8 mouse cellular contexts compared by ENCODE assay signal in the genomic region with DNA sequence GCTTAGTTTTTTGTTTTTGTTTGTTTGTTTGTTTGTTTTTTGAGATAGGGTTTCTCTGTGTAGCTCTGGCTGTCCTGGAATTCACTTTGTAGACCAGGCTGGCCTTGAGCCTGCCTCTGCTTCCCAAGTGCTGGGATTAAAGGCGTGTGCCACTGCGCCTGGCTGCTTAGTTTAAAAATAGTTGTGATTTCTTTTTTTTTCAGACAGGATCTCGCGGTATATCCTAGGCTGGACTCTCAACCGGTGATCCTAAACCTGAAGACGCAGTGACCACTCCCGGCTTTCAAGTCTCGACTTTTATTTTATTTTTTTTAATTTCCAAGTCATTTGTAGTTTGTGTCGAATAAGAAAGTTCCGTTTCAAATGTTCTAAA. TPM values are rescaled to one million over a fixed set of nuclear protein-coding genes. Genes with fewer than 3 reads are reported as not detected.
DNase-seq lines count a peak whose midpoint lies in the region; ATAC-seq and TF ChIP-seq lines count a peak whose summit lies in the region.

No protein-coding gene starts in this region.

- ATAC-seq in kidney, embryonic 16.5 days (ENCODE audit: low FRiP score, low TSS enrichment) = peak; percentile 77; the same call in 1 of the 2 replicates
- ATAC-seq in heart, embryonic 15.5 days (replicated peaks; ENCODE audit: insufficient number of reproducible peaks, insufficient read depth, low FRiP score, low read depth) = peak; percentile 72; the same call in 1 of the 2 replicates
- peak; percentile 53 for ATAC-seq in liver, embryonic 14.5 days (ENCODE audit: insufficient read depth)
- peak; percentile 45; the same call in 1 of the 2 replicates for ATAC-seq in stomach, embryonic 16.5 days (ENCODE audit: insufficient read depth, low FRiP score)

- peak overlapping the region; percentile 53 for H3K4me3 ChIP-seq in kidney, embryonic 16.5 days (ENCODE audit: low read length)
- H3K4me3 ChIP-seq in bone marrow macrophage, adult 2 months (ENCODE audit: insufficient read depth, low read length) = peak overlapping the region; percentile 44; the same call in 1 of the 2 replicates
- peak overlapping the region; percentile 57 for H3K4me3 ChIP-seq in heart, embryonic 15.5 days
- peak overlapping the region; percentile 59 to 88; a peak in 3 of 4 replicates for H3K4me3 ChIP-seq in liver, embryonic 14.5 days (ENCODE audit: insufficient read depth in 1 of 2, low read depth in 2 of 2, low read length in 2 of 2)
- H3K4me3 ChIP-seq in stomach, embryonic 16.5 days (replicated peaks; ENCODE audit: low read length) = peak overlapping the region; percentile 46

- 18% methylated on average over 10 of the region's 10 CpGs for WGBS in kidney, embryonic 16.5 days
- WGBS in heart, embryonic 15.5 days = 10% methylated on average over 10 of the region's 10 CpGs
- WGBS in liver, embryonic 14.5 days (ENCODE audit: insufficient replicate concordance) = 12% methylated on average over 10 of the region's 10 CpGs
- WGBS in stomach, embryonic 16.5 days = 16% methylated on average over 10 of the region's 10 CpGs

- no peaks in the 10 kb centered on the region for H3K9me3 ChIP-seq in kidney, embryonic 16.5 days (ENCODE audit: low read length)
- H3K9me3 ChIP-seq in heart, embryonic 15.5 days (replicated peaks) = no peaks in the 10 kb centered on the region
- H3K9me3 ChIP-seq in liver, embryonic 14.5 days (ENCODE audit: control insufficient read depth, low read length) = no peaks in the 10 kb centered on the region
- H3K9me3 ChIP-seq in stomach, embryonic 16.5 days (replicated peaks; ENCODE audit: control insufficient read depth, low read length) = no peaks in the 10 kb centered on the region

- no peak for DNase-seq in kidney, adult 9 months
- no peak for DNase-seq in liver, embryonic 14.5 days (ENCODE audit: low read depth in 3 of 3, low spot score in 3 of 3)
- no peak for DNase-seq in ovary, postnatal 14 days (ENCODE audit: low spot score)
- no peak for DNase-seq in thymus, postnatal 10 days (ENCODE audit: low spot score in 2 of 2)

- H3K4me2 ChIP-seq in kidney, embryonic 16.5 days (replicated peaks; ENCODE audit: low read depth, low read length) = peak overlapping the region; percentile 47
- H3K4me2 ChIP-seq in heart, embryonic 15.5 days = peak overlapping the region; percentile 21; the same call in 1 of the 2 replicates
- H3K4me2 ChIP-seq in liver, embryonic 14.5 days (ENCODE audit: low read depth) = peak overlapping the region; percentile 65
- peak overlapping the region; percentile 48 for H3K4me2 ChIP-seq in stomach, embryonic 16.5 days (ENCODE audit: low read depth, low read length)

- TF ChIP-seq POLR2A in bone marrow macrophage, adult 2 months (IDR thresholded peaks at IDR 0.05; ENCODE audit: borderline replicate concordance, low read depth, low read length) = no peak

- H3K36me3 ChIP-seq in kidney, embryonic 16.5 days (ENCODE audit: insufficient read depth, low read length) = no peaks in the 10 kb centered on the region
- no peaks in the 10 kb centered on the region for H3K36me3 ChIP-seq in heart, embryonic 15.5 days
- H3K36me3 ChIP-seq in liver, embryonic 14.5 days (replicated peaks; ENCODE audit: control insufficient read depth, insufficient read depth, low read depth) = no peaks in the 10 kb centered on the region
- no peaks in the 10 kb centered on the region for H3K36me3 ChIP-seq in stomach, embryonic 16.5 days (ENCODE audit: control insufficient read depth, insufficient read depth, low read length)

- no peak for TF ChIP-seq CTCF in bone marrow macrophage, adult 2 months (IDR thresholded peaks at IDR 0.05; ENCODE audit: low read depth, low read length)
- no peak for TF ChIP-seq CTCF in liver, embryonic 14.5 days (IDR thresholded peaks at IDR 0.05; ENCODE audit: low read depth)

- H3K9ac ChIP-seq in kidney, embryonic 16.5 days (replicated peaks; ENCODE audit: low read length) = no peak overlapping the region
- no peak overlapping the region for H3K9ac ChIP-seq in heart, embryonic 15.5 days
- H3K9ac ChIP-seq in liver, embryonic 14.5 days (replicated peaks) = no peak overlapping the region
- no peak overlapping the region for H3K9ac ChIP-seq in stomach, embryonic 16.5 days (ENCODE audit: low read length)

- H3K4me1 ChIP-seq in kidney, embryonic 16.5 days (ENCODE audit: insufficient read depth, low read length) = no peaks in the 10 kb centered on the region
- H3K4me1 ChIP-seq in bone marrow macrophage, adult 2 months (ENCODE audit: control insufficient read depth, insufficient read depth, low read length) = peaks cover 3% of the 10 kb centered on the region; the same call in 1 of the 2 replicates
- H3K4me1 ChIP-seq in heart, embryonic 15.5 days (replicated peaks) = 0 out of 2 replicates have a peak, but pooled peaks cover 2% of the 10 kb centered on the region
- H3K4me1 ChIP-seq in liver, embryonic 14.5 days (replicated peaks; ENCODE audit: control insufficient read depth in 2 of 2, insufficient read depth in 2 of 2, low read length in 1 of 2) = no peaks in the 10 kb centered on the region; a peak in 1 of 4 replicates
- no peaks in the 10 kb centered on the region; the same call in 1 of the 2 replicates for H3K4me1 ChIP-seq in stomach, embryonic 16.5 days (ENCODE audit: control insufficient read depth, insufficient read depth, low read length)

- H3K27ac ChIP-seq in kidney, embryonic 16.5 days (ENCODE audit: low read length) = peak overlapping the region; percentile 94; the same call in 1 of the 2 replicates
- peak overlapping the region; percentile 86 for H3K27ac ChIP-seq in bone marrow macrophage, adult 2 months (ENCODE audit: insufficient read depth, low read depth, low read length)
- peak overlapping the region; percentile 95 for H3K27ac ChIP-seq in heart, embryonic 15.5 days
- H3K27ac ChIP-seq in liver, embryonic 14.5 days = no peak overlapping the region
- H3K27ac ChIP-seq in stomach, embryonic 16.5 days (ENCODE audit: low read length) = peak overlapping the region; percentile 41; the same call in 1 of the 2 replicates

- no peaks in the 10 kb centered on the region for H3K27me3 ChIP-seq in kidney, embryonic 16.5 days (ENCODE audit: insufficient read depth, low read length)
- no peaks in the 10 kb centered on the region for H3K27me3 ChIP-seq in heart, embryonic 15.5 days
- no peaks in the 10 kb centered on the region for H3K27me3 ChIP-seq in liver, embryonic 14.5 days (ENCODE audit: control insufficient read depth, insufficient read depth, low read length)
- H3K27me3 ChIP-seq in stomach, embryonic 16.5 days (ENCODE audit: control insufficient read depth, insufficient read depth, low read length) = no peaks in the 10 kb centered on the region

- no peak for TF ChIP-seq EP300 in liver, embryonic 14.5 days (IDR thresholded peaks at IDR 0.05; ENCODE audit: low read depth)

RNA-seq across cellular contexts. Expression of gene Lamp2, which starts 16.9 kb away (rescaled TPM):
- 187 and 188 TPM in 2 replicates for polyA plus RNA-seq in kidney, embryonic 16.5 days (2015; fragmentation: Nextera tagmentation; extraction: Ambion mirVana)
- 673 and 727 TPM in 2 replicates for polyA plus RNA-seq in bone marrow macrophage, adult 2 months (2012; ENCODE audit: insufficient read depth, insufficient read length, missing spikeins)
- 133 and 143 TPM in 2 replicates for polyA plus RNA-seq in heart, embryonic 15.5 days (2015; fragmentation: Nextera tagmentation; extraction: Ambion mirVana)
- 26.3 and 30.6 TPM in 2 replicates for polyA plus RNA-seq in liver, embryonic 14.5 days (2012; rRNA removed)
- polyA plus RNA-seq in liver, embryonic 14.5 days (2014; fragmentation: Nextera tagmentation; extraction: Ambion mirVana) = 77.2 and 79.2 TPM in 2 replicates
- 182 and 184 TPM in 2 replicates for polyA plus RNA-seq in stomach, embryonic 16.5 days (2015; fragmentation: Nextera tagmentation; extraction: Ambion mirVana)
